Mouse (Mus musculus): Measurements from ENCODE around the gene Scarf2.

DNA sequence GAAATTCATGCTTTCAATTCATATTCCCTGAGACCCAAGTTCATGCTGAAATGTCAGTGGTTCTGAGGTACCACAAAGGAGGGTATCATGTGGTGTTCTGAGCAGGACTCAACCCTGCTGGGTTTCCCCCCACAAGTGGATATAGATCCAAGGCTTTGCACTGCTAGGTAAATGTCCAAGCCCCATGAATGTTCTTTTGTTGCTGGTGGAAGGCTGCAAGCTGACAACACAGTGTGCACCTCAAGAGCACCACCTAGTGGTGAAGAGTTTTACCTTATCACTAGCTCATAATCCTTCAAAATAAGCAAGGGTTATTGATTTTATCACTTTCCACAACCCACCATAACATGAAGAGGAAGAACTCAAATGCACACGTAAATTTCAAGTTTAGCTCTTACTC is 51.8 kb downstream of the Scarf2 start:
- TF ChIP-seq TAL1 (IDR thresholded peaks at IDR 0.05; ENCODE audit: low read length) (no peak), GATA1 (IDR thresholded peaks at IDR 0.05; ENCODE audit: low read length) (no peak)

Data from erythroblast, embryonic 14.5 days (primary cell).